Mouse (Mus musculus) brain, embryonic 14.5 days (tissue): ENCODE results near the gene Notch2. TPM values are rescaled to one million over a fixed set of nuclear protein-coding genes. Genes with fewer than 3 reads are reported as not detected.

Experiments
- DNase-seq: peaks from one replicate; pipeline ENCODE4 v3.0.0-alpha.2; 2011; ENCODE audit warnings: low read depth
- CTCF ChIP-seq: fragments of 200-500 bp; IDR thresholded peaks from 2 replicates; pipeline ENCODE4 v1.5.1; 2012; ENCODE audit warnings: inconsistent platforms, mild to moderate bottlenecking, moderate library complexity, borderline replicate concordance; ENCODE audit not compliant: insufficient read depth, insufficient read length; ENCODE audit errors: extremely low read depth
- POLR2A ChIP-seq: fragments of 200-500 bp; IDR thresholded peaks from 2 replicates; pipeline ENCODE4 v1.6.1; 2012; ENCODE audit warnings: mild to moderate bottlenecking, inconsistent platforms, borderline replicate concordance; ENCODE audit not compliant: poor library complexity, insufficient read depth, insufficient read length, severe bottlenecking; ENCODE audit errors: extremely low read depth
- polyA plus RNA-seq: library from polyadenylated mRNA; depleted of rRNA; stranded (reverse); fragments of >200 nt; gene quantifications from 2 replicates; pipeline ENCODE4 v1.2.3, GENCODE M21; 2012; rRNA removed

The Notch2 gene
- polyA plus RNA-seq, 1 experiment: 18.2 TPM

- no peak for DNase-seq
- TF ChIP-seq CTCF (no peak), POLR2A (no peak)
Observed at GRCm38 (mm10) chr3:98156158-98156557, 142.8 kb downstream of the Notch2 start.

- no peak for DNase-seq
- TF ChIP-seq POLR2A (no peak), CTCF (no peak)
Observed at GRCm38 (mm10) chr3:98157073-98157472, 143.7 kb downstream of the Notch2 start.

- no peak for TF ChIP-seq POLR2A
- TF ChIP-seq CTCF: no peak
- DNase-seq: no peak
Observed at GRCm38 (mm10) chr3:98157585-98157984, 144.3 kb downstream of the Notch2 start.

DNA sequence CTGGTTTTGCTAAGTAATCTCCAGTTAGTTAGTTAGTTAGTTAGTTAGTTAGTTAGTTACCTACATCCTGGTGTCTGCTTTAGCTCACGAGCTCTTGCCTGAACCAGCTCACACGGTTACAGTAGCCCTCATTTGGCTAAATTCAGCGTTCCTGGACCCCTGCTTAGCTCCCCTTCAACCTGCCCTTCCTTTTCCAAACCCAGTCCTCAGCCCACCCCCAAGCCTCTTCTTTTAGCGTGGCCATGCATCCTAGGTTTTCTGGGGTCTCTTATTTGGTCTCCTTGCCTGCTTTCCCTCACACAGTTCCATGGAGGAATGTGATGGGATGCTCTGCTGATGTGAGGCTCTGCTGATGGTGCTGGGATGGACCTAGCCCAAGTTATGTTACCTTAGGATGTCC lies 145.3 kb downstream of the Notch2 start:
- no peak for DNase-seq
- TF ChIP-seq CTCF (no peak), POLR2A (no peak)

- TF ChIP-seq POLR2A: no peak
- peak; percentile 81 for DNase-seq
Observed at GRCm38 (mm10) chr3:98159289-98159688, 146.0 kb downstream of the Notch2 start.

- TF ChIP-seq CTCF (no peak), POLR2A (no peak)
- no peak for DNase-seq
Observed at GRCm38 (mm10) chr3:98160330-98160729, 147.0 kb downstream of the Notch2 start, which contains the start of gene Adam30. Gene Adam30 (plus strand): TSS chr3:98160630.

- no peak for TF ChIP-seq CTCF
- no peak for TF ChIP-seq POLR2A
- DNase-seq: peak; percentile 79
Observed at GRCm38 (mm10) chr3:98178340-98178739, 165.0 kb downstream of the Notch2 start.

- DNase-seq: peak; percentile 84
- peak; percentile 68; the same call in 1 of the 2 replicates for TF ChIP-seq CTCF
- no peak for TF ChIP-seq POLR2A
Observed at GRCm38 (mm10) chr3:98180805-98181204, 167.5 kb downstream of the Notch2 start.

DNA sequence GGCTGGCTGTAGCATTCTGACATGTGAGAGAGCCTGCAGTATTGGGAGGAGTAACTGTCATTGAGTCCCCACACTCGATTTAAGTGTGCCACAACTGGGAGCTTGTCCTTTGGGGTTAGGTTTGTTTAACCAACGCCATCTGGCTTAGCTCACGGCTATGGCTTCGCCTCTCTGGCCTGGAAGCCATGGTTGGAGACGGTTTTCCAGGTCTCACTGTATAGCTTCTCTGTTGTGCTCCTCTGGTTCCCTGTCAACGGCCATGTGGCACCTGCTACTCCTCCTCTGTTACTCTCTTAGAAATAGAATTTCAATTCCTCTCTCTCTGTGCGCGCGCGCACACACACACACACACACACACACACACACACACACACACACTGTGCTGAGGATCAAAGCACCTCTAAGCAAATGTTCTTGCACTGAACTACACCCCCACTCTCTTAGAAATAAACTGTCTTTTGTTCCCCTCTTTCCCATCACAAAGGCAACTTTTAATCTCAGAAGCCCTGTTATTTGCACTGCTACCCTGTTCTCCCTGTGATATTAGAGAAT lies 171.9 kb downstream of the Notch2 start:
- DNase-seq: peak; percentile 31
- TF ChIP-seq CTCF (no peak), POLR2A (no peak)

DNA sequence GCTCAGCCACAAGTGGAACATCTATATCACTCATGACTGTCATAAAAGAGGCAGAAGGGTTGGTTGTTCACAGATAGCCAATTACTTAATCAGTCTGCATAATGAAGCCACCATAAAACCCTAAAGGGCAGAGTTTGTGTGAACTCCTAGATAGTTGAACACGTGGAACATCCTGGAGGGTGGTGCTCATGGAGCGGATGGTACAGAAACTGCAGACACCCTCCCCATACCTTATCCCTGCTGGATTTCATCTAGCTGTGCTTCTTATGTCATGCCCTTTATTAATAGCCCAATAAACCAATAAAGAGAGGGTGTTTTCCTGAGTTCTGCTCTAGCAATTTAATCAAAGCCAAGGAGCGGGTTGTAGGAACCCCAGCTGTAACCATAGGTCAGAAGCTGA lies 174.4 kb downstream of the Notch2 start:
- no peak for DNase-seq
- TF ChIP-seq CTCF: no peak
- no peak for TF ChIP-seq POLR2A

- peak; percentile 58 for DNase-seq
- no peak for TF ChIP-seq CTCF
- no peak for TF ChIP-seq POLR2A
Observed at GRCm38 (mm10) chr3:98197711-98198532, 184.6 kb downstream of the Notch2 start.

DNA sequence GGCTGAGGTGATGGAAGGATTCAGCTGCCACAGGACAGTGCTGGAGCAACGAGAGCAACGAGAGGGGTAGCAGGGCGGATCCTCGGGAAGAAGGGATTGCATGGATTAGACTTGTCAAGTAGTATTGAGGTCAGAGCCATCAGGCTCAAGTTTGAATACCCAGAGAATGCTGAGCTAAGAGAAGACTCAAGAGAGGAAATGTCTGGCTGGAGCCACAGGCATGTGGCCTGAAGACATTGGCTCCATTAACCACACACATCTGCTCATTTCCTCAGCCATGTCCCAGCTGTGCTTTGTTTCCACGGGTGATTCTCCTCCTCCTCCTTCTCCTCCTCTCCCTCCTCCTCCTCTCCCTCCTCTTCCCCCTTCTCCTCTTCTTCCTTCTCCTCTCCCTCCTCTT lies 186.4 kb downstream of the Notch2 start:
- no peak for TF ChIP-seq CTCF
- no peak for TF ChIP-seq POLR2A
- no peak for DNase-seq

Other genes with a start within 250 kb of the Notch2 start
- gene Pde4dip, start 124.8 kb upstream of the Notch2 start, polyA plus RNA-seq: 44.3 and 69.0 TPM in 2 replicates
- 51.2 and 53.4 TPM in 2 replicates for gene Sec22b, start 112.3 kb upstream of the Notch2 start, polyA plus RNA-seq
- gene Adam30, start 147.1 kb downstream of the Notch2 start, polyA plus RNA-seq: not detected in 2 replicates
- not detected in 2 replicates for gene Reg4, start 208.6 kb downstream of the Notch2 start, polyA plus RNA-seq